Mouse (Mus musculus) heart, embryonic 11.5 days (tissue): ENCODE measurements at regions not wholly inside any gene's neighbourhood (a gene's known extent, or its start where the extent isn't known, plus 50 kb on each side); places are given as distances from the start of the nearest gene placed in this dataset.
A peak's percentile ranks its signal among the peaks of the same experiment; 100 is the strongest.

Source experiments
- ATAC-seq: fragments of 200-750 bp; cut with Nextera tagmentation; replicated peaks from 2 replicates; pipeline ENCODE4 v1.8.0; 2017; ENCODE audit warnings: moderate library complexity; ENCODE audit not compliant: insufficient number of reproducible peaks, low FRiP score, low TSS enrichment
- H3K27ac ChIP-seq: fragments of 300-500 bp; sonication (generic); 2 replicates; pipeline ENCODE4 v1.5.1; 2014; ENCODE audit warnings: mild to moderate bottlenecking, low read depth, low read length
- H3K27me3 ChIP-seq: fragments of 300-500 bp; sonication (generic); 2 replicates; pipeline ENCODE4 v1.6.1; 2014; ENCODE audit warnings: mild to moderate bottlenecking, low read length, mixed read lengths; ENCODE audit not compliant: control insufficient read depth, insufficient read depth
- H3K36me3 ChIP-seq: fragments of 300-500 bp; sonication (generic); 2 replicates; pipeline ENCODE4 v1.6.1; 2014; ENCODE audit warnings: mild to moderate bottlenecking, low read length, moderate library complexity, mixed read lengths; ENCODE audit not compliant: control insufficient read depth, insufficient read depth
- H3K4me1 ChIP-seq: fragments of 300-500 bp; sonication (generic); 2 replicates; pipeline ENCODE4 v1.6.1; 2014; ENCODE audit warnings: low read length; ENCODE audit not compliant: control insufficient read depth, insufficient read depth
- H3K4me2 ChIP-seq: fragments of 300-500 bp; sonication (generic); 2 replicates; pipeline ENCODE4 v1.6.1; 2014; ENCODE audit warnings: mild to moderate bottlenecking, moderate library complexity
- H3K4me3 ChIP-seq: fragments of 300-500 bp; sonication (generic); 2 replicates; pipeline ENCODE4 v1.5.1; 2014; ENCODE audit warnings: low read depth, low read length
- H3K9ac ChIP-seq: fragments of 300-500 bp; sonication (generic); 2 replicates; pipeline ENCODE4 v1.6.1; 2014; ENCODE audit warnings: mild to moderate bottlenecking, low read depth, low read length, moderate library complexity
- H3K9me3 ChIP-seq: fragments of 300-500 bp; sonication (generic); replicated peaks from 2 replicates; pipeline ENCODE4 v1.6.1; 2016; ENCODE audit warnings: low read length; ENCODE audit not compliant: control insufficient read depth
- WGBS: fragments of 180-500 bp; shearing (Covaris S2); extraction: QIAGEN DNeasy Blood & Tissue Kit; methylation state at CpG from one replicate; pipeline ENCODE4 v1.1.7; 2014; ENCODE audit not compliant: insufficient replicate concordance; 5-methylcytosine and 5-hydroxymethylcytosine counted together

GRCm38 (mm10) chr15:61789847-61790562 is 867.2 kb upstream of the A1bg start:
- WGBS: 40% methylated on average over 7 of the region's 7 CpGs
- no peaks in the 10 kb centered on the region for H3K4me1 ChIP-seq
- no peak for ATAC-seq
- no peak overlapping the region for H3K4me3 ChIP-seq
- H3K9me3 ChIP-seq: no peaks in the 10 kb centered on the region
- no peak overlapping the region for H3K27ac ChIP-seq
- H3K36me3 ChIP-seq: no peaks in the 10 kb centered on the region
- H3K9ac ChIP-seq: no peak overlapping the region
- H3K4me2 ChIP-seq: no peak overlapping the region
- H3K27me3 ChIP-seq: no peaks in the 10 kb centered on the region

- 76% methylated on average over 1 of the region's 1 CpGs for WGBS
- no peak overlapping the region for H3K9ac ChIP-seq
- no peaks in the 10 kb centered on the region for H3K27me3 ChIP-seq
- no peak overlapping the region for H3K4me2 ChIP-seq
- no peaks in the 10 kb centered on the region for H3K4me1 ChIP-seq
- H3K4me3 ChIP-seq: no peak overlapping the region
- H3K27ac ChIP-seq: no peak overlapping the region
- H3K36me3 ChIP-seq: no peaks in the 10 kb centered on the region
- no peak for ATAC-seq
- no peaks in the 10 kb centered on the region for H3K9me3 ChIP-seq
These were observed 864.2 kb upstream of the A1bg start for GRCm38 (mm10) chr15:61787046-61787445.

GRCm38 (mm10) chr15:61781531-61781930 is 858.7 kb upstream of the A1bg start:
- Histone ChIP-seq H3K27me3 (no peaks in the 10 kb centered on the region), H3K4me1 (no peaks in the 10 kb centered on the region), H3K4me2 (no peak overlapping the region), H3K9ac (no peak overlapping the region), H3K9me3 (no peaks in the 10 kb centered on the region), H3K27ac (no peak overlapping the region), H3K4me3 (no peak overlapping the region), H3K36me3 (no peaks in the 10 kb centered on the region)
- WGBS: 72% methylated on average over 2 of the region's 2 CpGs
- ATAC-seq: no peak

- 84% methylated on average over 4 of the region's 4 CpGs for WGBS
- Histone ChIP-seq H3K4me3 (no peak overlapping the region), H3K4me1 (peaks cover 14% of the 10 kb centered on the region; the same call in 1 of the 2 replicates), H3K27me3 (no peaks in the 10 kb centered on the region), H3K4me2 (no peak overlapping the region), H3K9me3 (no peaks in the 10 kb centered on the region), H3K27ac (no peak overlapping the region), H3K9ac (no peak overlapping the region), H3K36me3 (no peaks in the 10 kb centered on the region)
- no peak for ATAC-seq
These were observed 850.2 kb upstream of the A1bg start for GRCm38 (mm10) chr15:61772996-61773395.

- Histone ChIP-seq H3K9ac (no peak overlapping the region; the same call in 1 of the 2 replicates), H3K4me1 (peaks cover 17% of the 10 kb centered on the region), H3K36me3 (no peaks in the 10 kb centered on the region), H3K27me3 (no peaks in the 10 kb centered on the region), H3K4me3 (no peak overlapping the region), H3K4me2 (peak overlapping the region; percentile 29), H3K27ac (peak overlapping the region; percentile 75), H3K9me3 (no peaks in the 10 kb centered on the region)
- 50% methylated on average over 14 of the region's 14 CpGs for WGBS
- no peak for ATAC-seq
These were observed 848.1 kb upstream of the A1bg start for GRCm38 (mm10) chr15:61770721-61771542.

GRCm38 (mm10) chr15:61766544-61767094 is 843.8 kb upstream of the A1bg start:
- WGBS: 13% methylated on average over 2 of the region's 2 CpGs
- Histone ChIP-seq H3K27me3 (no peaks in the 10 kb centered on the region), H3K9ac (no peak overlapping the region), H3K4me3 (no peak overlapping the region), H3K4me2 (no peak overlapping the region), H3K27ac (0 out of 2 replicates have a peak overlapping the region, but pooled peaks have one; percentile 25), H3K4me1 (peaks cover 13% of the 10 kb centered on the region), H3K36me3 (no peaks in the 10 kb centered on the region), H3K9me3 (no peaks in the 10 kb centered on the region)
- 0 out of 2 replicates have a peak, but pooled peaks have one; percentile 35 for ATAC-seq

GRCm38 (mm10) chr15:61753802-61754201 is 831.0 kb upstream of the A1bg start:
- Histone ChIP-seq H3K9me3 (no peaks in the 10 kb centered on the region), H3K4me3 (no peak overlapping the region), H3K27me3 (no peaks in the 10 kb centered on the region), H3K9ac (no peak overlapping the region), H3K36me3 (no peaks in the 10 kb centered on the region), H3K27ac (no peak overlapping the region), H3K4me1 (no peaks in the 10 kb centered on the region), H3K4me2 (no peak overlapping the region)
- 86% methylated on average over 2 of the region's 2 CpGs for WGBS
- ATAC-seq: no peak

GRCm38 (mm10) chr15:61723696-61724095 is 800.9 kb upstream of the A1bg start:
- ATAC-seq: no peak
- H3K9ac ChIP-seq: no peak overlapping the region
- whole genome bisulfite sequencing: 59% methylated on average over 1 of the region's 1 CpGs

More at GRCm38 (mm10) chr15:61723696-61724095, 800.9 kb upstream of the A1bg start:
- Histone ChIP-seq H3K27me3 (no peaks in the 10 kb centered on the region), H3K4me1 (no peaks in the 10 kb centered on the region), H3K4me3 (no peak overlapping the region), H3K9me3 (no peaks in the 10 kb centered on the region), H3K4me2 (no peak overlapping the region), H3K36me3 (no peaks in the 10 kb centered on the region), H3K27ac (no peak overlapping the region)
